26 mouse cellular contexts compared by ENCODE assay signal in the genomic region with DNA sequence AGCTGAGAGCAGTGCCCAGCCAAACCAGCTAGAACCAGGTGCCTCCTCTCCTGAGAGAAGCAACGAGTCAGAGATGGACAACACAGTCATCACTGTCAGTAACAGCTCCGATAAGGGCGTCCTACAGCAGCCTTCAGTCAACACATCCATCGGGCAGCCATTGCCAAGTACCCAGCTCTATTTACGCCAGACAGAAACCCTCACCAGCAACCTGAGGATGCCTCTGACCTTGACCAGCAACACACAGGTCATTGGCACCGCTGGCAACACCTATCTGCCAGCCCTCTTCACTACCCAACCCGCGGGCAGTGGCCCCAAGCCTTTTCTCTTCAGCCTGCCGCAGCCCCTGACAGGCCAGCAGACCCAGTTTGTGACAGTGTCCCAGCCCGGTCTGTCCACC. TPM values are rescaled to one million over a fixed set of nuclear protein-coding genes. Genes with fewer than 3 reads are reported as not detected.
A peak's percentile ranks its signal among the peaks of the same experiment; 100 is the strongest.
DNase-seq lines count a peak whose midpoint lies in the region; ATAC-seq and TF ChIP-seq lines count a peak whose summit lies in the region.
"Had no signal": no experiment of that assay in that cellular context is flagged by ENCODE, and none has a peak within 500 bp of the region (broad histone marks: within the 10 kb centered on the region; RNA-seq: fewer than 3 reads in every experiment).

No protein-coding gene starts in this region.

- peak overlapping the region; percentile 56; the same call in 1 of the 2 replicates for H3K27ac ChIP-seq in forebrain, embryonic 10.5 days
- H3K27ac ChIP-seq in forebrain, embryonic 11.5 days (ENCODE audit: low read depth, low read length) = no peak overlapping the region
- H3K27ac ChIP-seq in heart, embryonic 11.5 days (ENCODE audit: low read depth, low read length) = no peak overlapping the region
- H3K27ac ChIP-seq: embryonic facial prominence, embryonic 13.5 days; hindbrain, embryonic 12.5 days; liver, embryonic 12.5 days; midbrain, embryonic 12.5 days had no signal

- H3K9me3 ChIP-seq in forebrain, embryonic 10.5 days = peaks cover 8% of the 10 kb centered on the region; the same call in 1 of the 2 replicates
- no peaks in the 10 kb centered on the region; the same call in 1 of the 2 replicates for H3K9me3 ChIP-seq in forebrain, embryonic 11.5 days (ENCODE audit: control insufficient read depth, low read length)
- peaks cover 8% of the 10 kb centered on the region for H3K9me3 ChIP-seq in E14TG2a.4 (ENCODE audit: low read length)
- no peaks in the 10 kb centered on the region for H3K9me3 ChIP-seq in heart, embryonic 11.5 days (replicated peaks; ENCODE audit: control insufficient read depth, low read length)
- H3K9me3 ChIP-seq: embryonic facial prominence, embryonic 13.5 days; liver, embryonic 12.5 days had no signal

- H3K36me3 ChIP-seq in forebrain, embryonic 10.5 days (replicated peaks) = peaks cover 32% of the 10 kb centered on the region
- H3K36me3 ChIP-seq in forebrain, embryonic 11.5 days (ENCODE audit: control insufficient read depth, insufficient read depth, low read length) = peaks cover 15% of the 10 kb centered on the region
- H3K36me3 ChIP-seq in E14TG2a.4 (ENCODE audit: insufficient read depth, low read length) = no peaks in the 10 kb centered on the region
- H3K36me3 ChIP-seq in heart, embryonic 11.5 days (ENCODE audit: control insufficient read depth, insufficient read depth, low read length) = peaks cover 12% of the 10 kb centered on the region; the same call in 1 of the 2 replicates

- intact Hi-C loops in heart, postnatal 10 days (cut with DNase I) = loop anchor here (5.0 kb wide), 1 partner anchor 92 kb away; no protein-coding TSS in a partner anchor
- intact Hi-C loops in left cerebral cortex, postnatal 25 days (cut with DNase I) = no loop called here

- no peak overlapping the region for H3K4me3 ChIP-seq in forebrain, embryonic 10.5 days
- H3K4me3 ChIP-seq in forebrain, embryonic 11.5 days (ENCODE audit: low read depth, low read length) = no peak overlapping the region
- H3K4me3 ChIP-seq in E14TG2a.4 (replicated peaks; ENCODE audit: low read length) = peak overlapping the region; percentile 70; the same call in 1 of the 2 replicates
- H3K4me3 ChIP-seq in heart, embryonic 11.5 days (ENCODE audit: low read depth, low read length) = no peak overlapping the region
- H3K4me3 ChIP-seq: embryonic facial prominence, embryonic 13.5 days; hindbrain, embryonic 12.5 days; liver, embryonic 12.5 days; midbrain, embryonic 12.5 days had no signal

- no peak for TF ChIP-seq CTCF in E14TG2a.4 (conservative IDR thresholded peaks at IDR 0.05; ENCODE audit: low read length)

- no peaks in the 10 kb centered on the region for H3K27me3 ChIP-seq in forebrain, embryonic 10.5 days (ENCODE audit: poor library complexity, severe bottlenecking)
- no peaks in the 10 kb centered on the region for H3K27me3 ChIP-seq in forebrain, embryonic 11.5 days (ENCODE audit: control insufficient read depth, insufficient read depth, low read length)
- H3K27me3 ChIP-seq in E14TG2a.4 (ENCODE audit: insufficient read depth, low read length) = peaks cover 38% of the 10 kb centered on the region
- no peaks in the 10 kb centered on the region for H3K27me3 ChIP-seq in heart, embryonic 11.5 days (ENCODE audit: control insufficient read depth, insufficient read depth, low read length)
- H3K27me3 ChIP-seq: embryonic facial prominence, embryonic 13.5 days; hindbrain, embryonic 12.5 days; liver, embryonic 12.5 days; midbrain, embryonic 12.5 days had no signal

- 92% methylated on average over 10 of the region's 10 CpGs for WGBS in forebrain, embryonic 10.5 days
- WGBS in forebrain, embryonic 11.5 days = 92% methylated on average over 10 of the region's 10 CpGs
- 75% methylated on average over 10 of the region's 10 CpGs for WGBS in heart, embryonic 11.5 days (ENCODE audit: insufficient replicate concordance)

- no peak overlapping the region for H3K9ac ChIP-seq in forebrain, embryonic 11.5 days (ENCODE audit: low read length)
- no peak overlapping the region for H3K9ac ChIP-seq in heart, embryonic 11.5 days (ENCODE audit: low read depth, low read length)
- H3K9ac ChIP-seq: embryonic facial prominence, embryonic 13.5 days; hindbrain, embryonic 12.5 days; liver, embryonic 12.5 days; lung, embryonic 14.5 days; midbrain, embryonic 12.5 days had no signal

- DNase-seq in forebrain, embryonic 10.5 days (ENCODE audit: extremely low spot score, low spot score) = no peak
- no peak for DNase-seq in forebrain, embryonic 11.5 days (ENCODE audit: low spot score)
- DNase-seq in heart, postnatal 10 days = peak; percentile 64 to 71
- DNase-seq in left cerebral cortex, postnatal 25 days (ENCODE audit: low spot score in 2 of 2) = no peak
- DNase-seq in thymus, postnatal 4 days = no peak
- DNase-seq in ovary, adult 18-20 months (ENCODE audit: low spot score) = no peak
- DNase-seq: adrenal gland, postnatal 10 days; cerebellum, postnatal 14 days; kidney, adult 8-10 months; kidney, postnatal 25 days; layer of hippocampus, adult 9-11 months; lung, embryonic 14.5 days; lung, postnatal 36 days; thymus, postnatal 36 days had no signal

- H3K4me1 ChIP-seq in forebrain, embryonic 10.5 days = peaks cover 18% of the 10 kb centered on the region
- 0 out of 2 replicates have a peak, but pooled peaks cover 2% of the 10 kb centered on the region for H3K4me1 ChIP-seq in forebrain, embryonic 11.5 days (replicated peaks; ENCODE audit: control insufficient read depth, insufficient read depth, low read length)
- peaks cover 41% of the 10 kb centered on the region for H3K4me1 ChIP-seq in E14TG2a.4 (replicated peaks; ENCODE audit: low read depth, low read length)
- H3K4me1 ChIP-seq in heart, embryonic 11.5 days (ENCODE audit: control insufficient read depth, insufficient read depth, low read length) = peaks cover 7% of the 10 kb centered on the region
- H3K4me1 ChIP-seq: hindbrain, embryonic 12.5 days; liver, embryonic 12.5 days had no signal

- ATAC-seq in forebrain, embryonic 11.5 days (replicated peaks; ENCODE audit: low FRiP score) = no peak
- 0 out of 2 replicates have a peak, but pooled peaks have one; percentile 10 for ATAC-seq in heart, embryonic 11.5 days (replicated peaks; ENCODE audit: insufficient number of reproducible peaks, low FRiP score, low TSS enrichment)
- ATAC-seq: activated CD4-positive, CD25-positive, alpha-beta regulatory T cell, adult 4 months; forebrain, embryonic 16.5 days; liver, embryonic 12.5 days had no signal

- H3K4me2 ChIP-seq in forebrain, embryonic 11.5 days (ENCODE audit: low read depth, low read length, severe bottlenecking) = no peak overlapping the region
- H3K4me2 ChIP-seq in heart, embryonic 11.5 days = no peak overlapping the region
- H3K4me2 ChIP-seq: embryonic facial prominence, embryonic 13.5 days; hindbrain, embryonic 12.5 days; liver, embryonic 12.5 days; lung, embryonic 14.5 days; midbrain, embryonic 12.5 days had no signal

RNA-seq across cellular contexts. Expression of a gene that starts 53.6 kb away (rescaled TPM):
- not detected in 2 replicates for polyA plus RNA-seq in forebrain, embryonic 10.5 days (2016; fragmentation: Nextera tagmentation; extraction: Ambion mirVana)
- not detected in 2 replicates for polyA plus RNA-seq in forebrain, embryonic 11.5 days (2014; fragmentation: Nextera tagmentation; extraction: Ambion mirVana)
- polyA plus RNA-seq in heart, embryonic 11.5 days (2014; fragmentation: Nextera tagmentation; extraction: Ambion mirVana) = not detected in 2 replicates
- not detected for total RNA-seq in heart, postnatal 10 days (2021)
- total RNA-seq in left cerebral cortex, postnatal 25 days (2021) = not detected
- total RNA-seq: adrenal gland, postnatal 10 days; left cerebral cortex, adult 8-10 months had no signal
- polyA plus RNA-seq: embryonic facial prominence, embryonic 13.5 days; forebrain, embryonic 16.5 days; hindbrain, embryonic 12.5 days; intestine, embryonic 14.5 days; limb, embryonic 11.5 days; liver, embryonic 12.5 days; lung, embryonic 14.5 days; neural tube, embryonic 11.5 days had no signal

Comparison
In these comparisons a context has a peak if more than half of its experiments do, and no peak if none do; other contexts are left out.
1. DNase-seq: peak in heart, postnatal 10 days (2 of 2); none in forebrain, embryonic 10.5 days (single experiment), forebrain, embryonic 11.5 days (single experiment), left cerebral cortex, postnatal 25 days (0 of 2), thymus, postnatal 4 days (single experiment) and ovary, adult 18-20 months (single experiment).